Mouse (Mus musculus) testis, postnatal 10 days (tissue): ENCODE results near the gene Myh14.

Experiments used
- DNase-seq: peaks from one replicate; pipeline ENCODE4 v3.0.0; 2021; ENCODE audit warnings: low spot score

Gene Myh14

DNA sequence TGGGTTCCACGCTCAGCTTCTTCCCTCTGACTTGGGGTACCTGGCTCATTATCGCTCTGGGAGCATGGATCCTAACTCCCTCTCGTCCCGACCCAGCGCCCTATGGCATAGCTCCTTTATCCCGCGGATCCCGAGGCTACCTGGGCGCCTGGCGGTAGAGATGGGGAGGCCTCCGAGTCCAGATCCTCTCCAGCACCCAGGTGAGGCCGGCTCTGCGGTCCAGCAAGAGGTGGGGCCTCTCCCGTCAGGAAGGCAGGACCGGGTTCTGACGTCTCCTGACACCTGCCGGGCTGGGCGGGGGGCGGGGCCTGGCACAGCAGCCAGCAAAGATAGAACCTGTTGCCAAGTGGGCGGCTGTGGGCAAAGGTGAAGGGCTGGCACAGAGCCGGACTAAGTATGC is 1.5 kb downstream of the Myh14 start:
- peak; percentile 50 for DNase-seq

DNA sequence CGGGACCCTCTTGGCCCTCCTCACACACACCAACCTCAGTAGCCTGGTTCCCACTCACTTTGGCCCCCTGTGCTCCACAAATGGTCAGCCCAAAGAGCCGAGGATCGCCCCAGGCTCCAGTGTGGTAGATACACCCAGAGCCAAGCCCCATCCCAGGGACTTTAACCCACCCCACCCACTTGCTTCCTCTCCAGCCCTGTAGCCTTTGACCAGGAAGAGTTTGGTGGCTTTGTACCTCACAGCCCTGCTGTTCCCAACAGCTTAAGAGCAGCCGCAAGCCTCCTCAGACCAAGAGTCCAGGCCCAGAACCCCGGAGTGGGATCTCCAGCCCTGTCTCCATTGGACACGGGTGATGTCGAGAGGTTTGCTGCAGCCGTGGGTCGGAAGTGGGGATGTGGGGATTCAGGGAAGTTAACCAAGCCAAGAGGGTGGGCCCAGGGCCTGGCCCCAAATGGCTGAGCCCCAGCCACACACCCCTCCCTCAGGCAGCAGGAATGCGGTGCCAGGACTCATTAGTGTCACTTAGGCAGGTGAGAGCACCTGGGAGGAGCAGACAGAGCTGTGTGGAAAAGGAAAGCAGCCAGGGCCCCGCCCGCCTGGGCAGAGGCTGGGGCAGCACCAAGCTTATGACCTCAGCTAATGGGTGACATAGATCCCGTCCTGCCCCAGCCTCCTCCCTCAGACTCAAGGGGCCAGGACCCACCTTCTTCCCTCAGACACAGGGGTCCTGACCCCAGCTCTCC is 2.5 kb downstream of the Myh14 start:
- DNase-seq, result no peak

DNA sequence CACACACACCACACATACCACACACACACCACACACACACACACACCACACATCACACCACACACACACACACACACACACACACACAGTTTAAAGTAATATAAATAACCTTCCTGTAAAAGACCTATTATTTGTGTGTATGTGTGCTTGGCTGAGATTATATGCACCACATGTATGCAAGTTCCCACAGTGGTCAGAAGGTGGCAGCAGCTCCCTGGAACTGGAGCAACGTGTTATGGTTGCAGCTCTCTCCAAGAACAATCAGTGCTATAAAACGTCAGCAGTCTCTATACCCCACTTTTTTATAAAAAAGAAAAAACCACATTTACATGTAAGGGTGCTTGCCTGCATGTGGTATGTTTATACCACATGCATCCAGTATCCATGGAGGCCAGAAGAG is 4.2 kb downstream of the Myh14 start:
- DNase-seq, result no peak

- no peak for DNase-seq
Observed at GRCm38 (mm10) chr7:44664731-44665130, 5.9 kb downstream of the Myh14 start.

- no peak for DNase-seq
Observed at GRCm38 (mm10) chr7:44663546-44663945, 7.1 kb downstream of the Myh14 start.

- no peak for DNase-seq
Observed at GRCm38 (mm10) chr7:44662569-44662968, 8.1 kb downstream of the Myh14 start.

GRCm38 (mm10) chr7:44662168-44662567 is 8.5 kb downstream of the Myh14 start:
- no peak for DNase-seq

DNA sequence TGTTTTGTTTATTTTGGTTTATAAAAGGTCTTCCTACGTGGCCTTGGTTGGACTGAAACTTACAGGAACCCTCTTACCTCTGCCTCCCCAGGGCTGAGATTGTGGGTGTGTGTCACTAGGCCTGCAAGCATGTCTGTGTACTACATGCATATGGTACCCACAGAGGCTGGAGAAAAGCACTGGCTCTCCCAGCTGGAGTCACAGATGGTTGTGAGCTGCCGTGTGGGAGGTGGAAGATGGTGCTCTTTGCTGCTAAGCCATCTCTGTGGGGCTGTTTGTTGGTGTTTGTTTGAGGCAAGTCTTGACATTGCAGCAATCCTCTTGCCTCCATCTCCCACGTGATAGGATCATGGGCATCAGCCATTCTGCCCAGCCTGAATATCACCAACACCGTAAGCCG is 9.4 kb downstream of the Myh14 start:
- DNase-seq, result no peak

- peak; percentile 76 for DNase-seq
Observed at GRCm38 (mm10) chr7:44655504-44655903, 15.1 kb downstream of the Myh14 start.

DNA sequence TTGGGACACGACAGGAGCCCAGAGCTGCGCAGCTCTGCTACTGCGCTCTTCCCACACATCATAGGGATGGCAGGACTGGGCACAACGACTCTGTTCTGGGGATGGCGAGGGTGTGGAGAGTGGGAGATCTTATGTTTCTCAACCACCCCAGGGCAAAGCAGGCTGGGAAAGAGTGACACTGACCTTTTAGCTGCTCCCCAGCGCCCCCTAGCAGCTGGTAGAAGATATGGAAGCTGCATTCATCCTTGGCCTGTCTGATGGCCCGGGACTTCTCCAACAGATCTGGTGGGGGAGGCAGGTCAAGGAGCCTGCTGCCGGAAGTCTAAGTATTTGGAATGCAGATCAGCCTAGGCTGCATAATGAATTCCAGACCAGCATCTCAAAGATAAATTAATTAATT is 16.9 kb downstream of the Myh14 start:
- DNase-seq, result no peak

- no peak for DNase-seq
Observed at GRCm38 (mm10) chr7:44651416-44651815, 19.2 kb downstream of the Myh14 start.

DNA sequence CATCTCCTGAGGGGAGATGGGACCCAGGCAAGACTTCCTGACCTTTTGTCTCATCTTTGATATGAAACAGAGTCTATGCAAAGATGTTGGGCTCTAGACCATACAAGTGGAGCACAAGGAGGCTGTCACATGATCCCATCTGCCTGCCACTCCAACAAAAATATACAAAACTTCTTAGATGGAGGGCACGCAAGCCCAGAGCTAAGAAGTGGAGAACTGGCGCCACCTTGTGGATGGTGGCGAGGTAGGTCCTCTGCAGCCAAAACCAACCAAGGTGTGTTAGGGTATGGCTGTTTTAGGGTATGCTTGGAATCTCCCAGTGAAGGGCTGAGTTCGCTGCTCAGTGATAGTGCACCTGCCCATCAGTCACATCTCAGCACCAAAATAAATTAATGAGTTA is 20.7 kb downstream of the Myh14 start:
- DNase-seq, result peak; percentile 76

GRCm38 (mm10) chr7:44649094-44649610 is 21.5 kb downstream of the Myh14 start:
- DNase-seq, result no peak

GRCm38 (mm10) chr7:44647729-44648128 is 22.9 kb downstream of the Myh14 start:
- DNase-seq, result no peak

- peak; percentile 84 for DNase-seq
Observed at GRCm38 (mm10) chr7:44647042-44647724, 23.5 kb downstream of the Myh14 start.

DNA sequence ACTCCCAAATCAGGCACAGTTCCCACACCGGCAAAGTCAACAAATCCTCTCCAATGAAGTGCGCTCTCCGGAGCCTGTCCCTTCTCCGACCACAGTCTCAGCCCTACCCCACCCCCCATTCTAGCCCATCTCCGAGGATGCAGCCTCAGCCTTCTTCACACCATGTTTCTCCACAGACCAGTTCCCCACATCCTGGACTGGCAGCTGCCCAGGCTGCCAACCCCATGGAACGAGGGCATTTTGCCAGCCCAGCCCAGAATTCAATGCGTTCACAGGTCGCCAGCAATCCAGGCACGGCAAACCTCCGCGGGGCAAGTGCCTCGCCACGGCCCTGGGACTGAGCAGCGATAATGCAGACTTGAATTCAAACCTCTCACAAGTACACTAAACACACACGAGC is 24.7 kb downstream of the Myh14 start:
- no peak for DNase-seq

DNA sequence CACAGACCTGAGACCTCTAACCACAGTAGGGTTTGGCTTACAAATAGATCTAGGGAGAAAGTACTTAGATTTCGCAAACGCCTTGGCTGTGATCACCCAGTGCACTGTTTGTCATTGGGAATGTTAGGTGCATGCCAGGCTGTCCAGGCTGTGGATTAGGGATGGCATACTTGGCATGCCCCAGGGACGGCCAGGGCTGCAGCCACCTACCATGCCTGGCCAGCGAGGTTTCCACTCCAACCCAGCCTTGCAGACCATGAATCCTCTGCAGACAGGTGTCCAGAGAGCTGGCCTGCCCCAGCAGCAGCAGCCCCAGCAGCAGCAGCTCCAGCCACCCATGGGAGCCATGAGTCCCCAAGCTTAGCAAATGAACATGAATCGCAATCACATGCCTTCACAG is 25.4 kb downstream of the Myh14 start:
- DNase-seq, result no peak

DNA sequence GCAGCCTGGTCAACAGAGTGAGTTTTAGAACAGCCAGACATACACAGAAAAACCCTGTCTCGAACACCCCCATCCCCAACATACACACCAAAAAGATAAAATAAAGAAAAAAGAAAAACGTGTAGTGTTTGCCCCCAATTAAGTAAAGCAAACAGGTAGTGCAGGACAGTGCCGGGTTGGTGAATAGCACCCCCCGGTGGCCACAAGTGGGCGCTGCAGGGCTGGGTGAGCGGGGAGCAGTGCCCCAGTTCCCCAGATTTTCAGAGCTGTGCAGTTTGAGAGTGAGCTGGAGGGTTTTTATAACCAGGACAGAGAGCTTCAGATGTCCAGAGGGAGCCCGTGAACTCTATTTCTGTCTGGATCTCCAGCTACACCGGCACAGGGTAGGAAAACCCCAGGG is 28.8 kb downstream of the Myh14 start:
- peak; percentile 74 for DNase-seq

DNA sequence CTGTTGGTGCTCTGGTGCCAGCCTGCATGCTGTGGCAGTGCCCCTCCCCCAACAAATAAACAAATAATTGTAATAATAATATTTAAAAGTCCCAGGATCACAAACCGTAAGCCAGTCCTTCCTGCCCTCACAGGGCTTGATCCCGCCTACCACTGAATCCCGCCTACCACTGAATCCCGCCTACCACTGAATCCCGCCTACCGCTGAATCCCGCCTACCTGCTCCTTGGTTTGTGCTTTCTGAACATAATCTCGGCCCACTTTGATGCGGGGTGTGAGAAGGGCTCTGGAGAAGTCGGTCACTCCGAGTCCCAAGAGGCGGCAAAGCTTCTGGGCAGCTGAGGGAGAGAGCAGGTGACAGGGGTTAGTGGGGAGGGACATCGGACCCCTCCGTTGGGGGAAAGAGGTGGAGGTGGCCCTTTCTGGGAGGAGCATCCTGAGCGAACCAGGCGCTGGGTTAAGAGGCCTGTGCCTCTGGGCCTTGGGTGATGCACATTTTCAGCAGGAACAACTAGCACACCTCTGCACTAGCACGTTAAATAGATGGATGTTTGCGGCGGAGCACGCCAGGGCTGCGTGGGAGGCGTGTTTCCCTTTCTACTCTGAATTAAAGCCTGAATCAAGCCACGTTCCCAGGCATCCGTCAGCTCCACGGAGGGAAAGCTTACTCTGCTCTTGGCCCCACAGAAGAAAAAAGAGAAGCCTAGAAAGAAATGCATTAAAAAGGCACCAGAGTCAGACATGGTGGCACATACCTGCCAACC is 29.6 kb downstream of the Myh14 start:
- DNase-seq, result no peak

- DNase-seq, result no peak
Observed at GRCm38 (mm10) chr7:44638663-44639062, 32.0 kb downstream of the Myh14 start.

DNA sequence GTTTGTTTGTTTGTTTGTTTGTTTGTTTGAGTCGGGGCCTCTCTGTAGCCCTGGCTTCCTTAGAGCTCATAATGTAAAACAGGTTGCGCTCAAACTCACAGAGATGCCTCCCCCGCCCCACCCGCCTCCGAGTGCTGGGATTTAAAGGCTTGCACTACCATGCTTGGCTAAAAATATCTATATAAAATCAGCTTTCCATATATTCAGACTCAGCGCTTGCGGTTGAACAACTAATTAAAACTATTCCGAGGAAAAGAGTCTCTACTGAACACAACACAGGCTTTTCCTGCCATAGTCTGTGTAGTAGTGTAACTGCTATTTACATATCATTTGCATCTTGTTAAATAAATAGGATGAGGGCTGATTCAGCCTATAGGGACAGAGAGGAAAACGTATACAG is 34.0 kb downstream of the Myh14 start:
- no peak for DNase-seq

- DNase-seq, result peak; percentile 72
Observed at GRCm38 (mm10) chr7:44633407-44633806, 37.2 kb downstream of the Myh14 start.

DNA sequence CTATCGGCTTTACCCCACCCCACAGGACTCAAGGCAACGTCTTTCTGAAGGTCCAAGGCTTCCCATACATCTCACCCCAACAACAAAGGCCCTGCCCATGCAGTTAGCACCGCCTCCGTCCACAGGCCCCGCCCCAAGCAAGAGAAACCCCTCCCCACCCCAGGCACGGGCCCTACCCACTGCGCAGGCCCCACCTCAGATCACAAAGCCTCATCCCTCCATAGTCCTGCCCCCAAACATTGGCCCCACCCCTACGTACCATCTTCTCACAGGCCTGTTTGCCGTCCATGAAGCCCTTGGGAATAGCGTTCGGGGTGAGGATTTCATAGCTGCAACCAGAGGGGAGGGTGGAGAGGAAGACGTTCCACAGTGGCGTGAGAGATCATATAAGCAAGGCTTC is 38.0 kb downstream of the Myh14 start:
- DNase-seq, result no peak
